Mouse (Mus musculus) layer of hippocampus, postnatal 25 days (tissue): ENCODE data around the gene Vamp4. TPM values are rescaled to one million over a fixed set of nuclear protein-coding genes. Genes with fewer than 3 reads are reported as not detected.

Experiments
- DNase-seq, 2 experiments: peaks; one replicate each; pipeline ENCODE4 v3.0.0; 2022; ENCODE audit warnings: mixed read lengths in 2 of 2, low spot score in 1 of 2; ENCODE audit errors: extremely low spot score in 1 of 2
- total RNA-seq, 2 experiments: library from RNA; stranded (reverse); gene quantifications; 2 replicates each; pipeline ENCODE4 v1.2.3; 2021

Vamp4 gene
- total RNA-seq: 100 to 1,000 TPM in 1 of 2 experiments, 10 to 100 TPM in 1; 97.6 to 100 TPM

GRCm38 (mm10) chr1:162570260-162570748, at the start of gene Vamp4:
TSS of gene Vamp4 (plus strand) at chr1:162570515.
- peak; percentile 81 to 88 for DNase-seq

GRCm38 (mm10) chr1:162529651-162530050, 40.7 kb upstream of the Vamp4 start:
- DNase-seq: no peak

GRCm38 (mm10) chr1:162530666-162531065, 39.6 kb upstream of the Vamp4 start:
- no peak for DNase-seq

GRCm38 (mm10) chr1:162531584-162531983, 38.7 kb upstream of the Vamp4 start:
- no peak for DNase-seq

- DNase-seq: no peak
Measured at GRCm38 (mm10) chr1:162532330-162532729, 38.0 kb upstream of the Vamp4 start.

GRCm38 (mm10) chr1:162533766-162534560, 36.4 kb upstream of the Vamp4 start:
- no peak for DNase-seq

- no peak for DNase-seq
Measured at GRCm38 (mm10) chr1:162543231-162543630, 27.1 kb upstream of the Vamp4 start.

GRCm38 (mm10) chr1:162547607-162548006, 22.7 kb upstream of the Vamp4 start:
- DNase-seq: no peak

- DNase-seq: peak; percentile 56 to 70
Measured at GRCm38 (mm10) chr1:162548016-162548916, 22.0 kb upstream of the Vamp4 start, which contains the start of gene Mettl13. TSS of gene Mettl13 (minus strand) at chr1:162548551.

- DNase-seq: no peak
Measured at GRCm38 (mm10) chr1:162548917-162549613, 21.2 kb upstream of the Vamp4 start.

- DNase-seq: no peak
Measured at GRCm38 (mm10) chr1:162549615-162550283, 20.6 kb upstream of the Vamp4 start.

- DNase-seq: no peak
Measured at GRCm38 (mm10) chr1:162552956-162553355, 17.4 kb upstream of the Vamp4 start.

GRCm38 (mm10) chr1:162554193-162554592, 16.1 kb upstream of the Vamp4 start:
- DNase-seq: no peak

- DNase-seq: no peak
Measured at GRCm38 (mm10) chr1:162563236-162563635, 7.1 kb upstream of the Vamp4 start.

- no peak for DNase-seq
Measured at GRCm38 (mm10) chr1:162564992-162565391, 5.3 kb upstream of the Vamp4 start.

GRCm38 (mm10) chr1:162567351-162567750, 3.0 kb upstream of the Vamp4 start:
- DNase-seq: no peak

GRCm38 (mm10) chr1:162570931-162571601, 751 bp downstream of the Vamp4 start:
- no peak for DNase-seq

GRCm38 (mm10) chr1:162575098-162575497, 4.8 kb downstream of the Vamp4 start:
- DNase-seq: no peak

GRCm38 (mm10) chr1:162582884-162583283, 12.6 kb downstream of the Vamp4 start:
- no peak for DNase-seq
